ENCODE assay signal across 20 mouse cellular contexts in the genomic region with DNA sequence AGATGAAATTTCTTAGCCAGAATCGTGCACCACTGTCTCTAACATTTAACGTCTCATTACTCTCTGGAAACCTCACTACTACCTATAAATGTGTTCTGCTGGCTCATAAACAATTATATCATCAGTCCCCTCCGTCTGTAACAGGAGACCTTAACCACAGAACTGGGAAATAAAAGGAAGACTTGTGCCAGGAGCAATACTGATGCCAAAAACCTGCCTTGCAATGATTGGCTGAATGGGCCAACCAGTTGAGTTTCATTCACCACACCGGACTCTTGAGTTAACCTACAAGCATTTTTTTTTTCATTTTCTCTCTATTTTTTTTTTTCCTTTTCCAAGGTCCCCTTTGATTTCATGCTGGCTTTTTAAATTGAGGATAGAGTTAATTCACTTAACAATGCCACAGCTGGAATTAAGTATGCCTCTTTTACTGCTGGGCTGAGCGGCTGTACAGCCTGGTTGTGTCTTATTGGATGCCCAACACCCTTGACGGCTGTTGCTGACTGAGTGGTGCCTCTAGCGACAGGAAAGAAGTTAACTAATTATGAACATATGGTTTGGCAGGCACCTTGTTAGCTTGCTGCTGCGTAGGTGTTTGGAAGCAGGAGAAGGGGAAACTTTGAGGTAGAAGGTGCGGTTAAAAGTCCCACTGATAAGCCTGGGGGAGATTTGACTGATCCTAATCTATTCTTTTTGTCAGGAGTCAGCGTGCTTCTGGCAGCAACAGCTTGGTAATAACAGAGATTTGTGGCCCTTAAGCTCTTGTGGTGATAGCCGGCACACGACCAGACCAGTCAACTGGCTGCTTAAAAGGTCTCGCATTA. TPM values are rescaled to one million over a fixed set of nuclear protein-coding genes. Genes with fewer than 3 reads are reported as not detected.
DNase-seq lines count a peak whose midpoint lies in the region; ATAC-seq and TF ChIP-seq lines count a peak whose summit lies in the region.
"Had no signal": no experiment of that assay in that cellular context is flagged by ENCODE, and none has a peak within 500 bp of the region (broad histone marks: within the 10 kb centered on the region; RNA-seq: fewer than 3 reads in every experiment).

A gene (minus strand): TSS at position 176 of the 824 bp plus-strand sequence.

- WGBS in embryonic facial prominence, embryonic 14.5 days: 39% methylated on average over 13 of the region's 13 CpGs
- 50% methylated on average over 13 of the region's 13 CpGs for whole genome bisulfite sequencing in embryonic facial prominence, embryonic 10.5 days
- WGBS in limb, embryonic 15.5 days: 10% methylated on average over 13 of the region's 13 CpGs

- peaks cover 3% of the 10 kb centered on the region; the same call in 1 of the 2 replicates for H3K4me1 ChIP-seq in embryonic facial prominence, embryonic 14.5 days (ENCODE audit: control insufficient read depth, insufficient read depth, low read length)
- H3K4me1 ChIP-seq in embryonic facial prominence, embryonic 10.5 days: 0 out of 2 replicates have a peak, but pooled peaks cover 4% of the 10 kb centered on the region
- peaks cover 9% of the 10 kb centered on the region for H3K4me1 ChIP-seq in limb, embryonic 15.5 days
- H3K4me1 ChIP-seq: heart, embryonic 10.5 days; intestine, embryonic 15.5 days had no signal

- H3K9ac ChIP-seq in embryonic facial prominence, embryonic 14.5 days (ENCODE audit: low read depth, low read length): no peak within 1 kb of the TSS
- no peak within 1 kb of the TSS for H3K9ac ChIP-seq in limb, embryonic 15.5 days
- H3K9ac ChIP-seq: intestine, embryonic 15.5 days had no signal

- no peaks in the 10 kb centered on the region for H3K36me3 ChIP-seq in embryonic facial prominence, embryonic 14.5 days (ENCODE audit: control insufficient read depth, insufficient read depth, low read length)
- H3K36me3 ChIP-seq in embryonic facial prominence, embryonic 10.5 days (replicated peaks): no peaks in the 10 kb centered on the region
- no peaks in the 10 kb centered on the region for H3K36me3 ChIP-seq in limb, embryonic 15.5 days
- H3K36me3 ChIP-seq: heart, embryonic 10.5 days; intestine, embryonic 15.5 days had no signal

- H3K4me2 ChIP-seq in embryonic facial prominence, embryonic 14.5 days (ENCODE audit: low read depth, low read length): no peak within 1 kb of the TSS
- H3K4me2 ChIP-seq in limb, embryonic 15.5 days: no peak within 1 kb of the TSS
- H3K4me2 ChIP-seq: intestine, embryonic 15.5 days had no signal

- no peak within 1 kb of the TSS for H3K27ac ChIP-seq in embryonic facial prominence, embryonic 14.5 days (replicated peaks; ENCODE audit: low read depth, low read length)
- H3K27ac ChIP-seq in embryonic facial prominence, embryonic 10.5 days (replicated peaks): no peak within 1 kb of the TSS
- peak within 1 kb of the TSS; percentile 58; the same call in 1 of the 2 replicates for H3K27ac ChIP-seq in layer of hippocampus, adult 2 months
- H3K27ac ChIP-seq in limb, embryonic 15.5 days: no peak within 1 kb of the TSS
- H3K27ac ChIP-seq: heart, embryonic 10.5 days; intestine, embryonic 15.5 days; kidney, postnatal 0 days had no signal

- TF ChIP-seq CTCF in layer of hippocampus, adult 2 months (conservative IDR thresholded peaks at IDR 0.05): peak; percentile 33; the same call in 1 of the 2 replicates

- H3K9me3 ChIP-seq in embryonic facial prominence, embryonic 14.5 days (ENCODE audit: control insufficient read depth, low read length): no peaks in the 10 kb centered on the region
- H3K9me3 ChIP-seq in embryonic facial prominence, embryonic 10.5 days: no peaks in the 10 kb centered on the region
- no peaks in the 10 kb centered on the region for H3K9me3 ChIP-seq in limb, embryonic 15.5 days
- H3K9me3 ChIP-seq: heart, embryonic 10.5 days; intestine, embryonic 15.5 days had no signal

- peak; percentile 58 for DNase-seq in embryonic facial prominence, embryonic 14.5 days (ENCODE audit: low spot score)
- no peak for DNase-seq in embryonic facial prominence, embryonic 10.5 days (ENCODE audit: low spot score)
- DNase-seq in layer of hippocampus, adult 2 months (ENCODE audit: low spot score in 2 of 2): peak in 1 of 2 experiments; percentile 13
- DNase-seq in layer of hippocampus, adult 11-12 months (ENCODE audit: low spot score): no peak
- DNase-seq in forelimb bud, embryonic 11.5 days (ENCODE audit: low read depth, low spot score): peak; percentile 62
- no peak for DNase-seq in thymus, postnatal 25 days
- no peak for DNase-seq in gastrocnemius, postnatal 25 days
- DNase-seq: adrenal gland, adult 8-10 months; cerebellum, adult 2 months; gastrocnemius, postnatal 36 days; heart, postnatal 10 days; left cerebral cortex, postnatal 4 days; lung, postnatal 14 days had no signal

- ATAC-seq in embryonic facial prominence, embryonic 14.5 days (ENCODE audit: low read depth): 0 out of 2 replicates have a peak, but pooled peaks have one; percentile 30
- ATAC-seq in limb, embryonic 15.5 days (ENCODE audit: insufficient number of reproducible peaks, low FRiP score, low TSS enrichment, low read depth): 0 out of 2 replicates have a peak, but pooled peaks have one; percentile 48
- ATAC-seq: intestine, embryonic 15.5 days had no signal

- H3K4me3 ChIP-seq in embryonic facial prominence, embryonic 14.5 days (ENCODE audit: low read depth, low read length): no peak within 1 kb of the TSS
- H3K4me3 ChIP-seq in embryonic facial prominence, embryonic 10.5 days: no peak within 1 kb of the TSS
- no peak within 1 kb of the TSS for H3K4me3 ChIP-seq in layer of hippocampus, adult 2 months
- no peak within 1 kb of the TSS for H3K4me3 ChIP-seq in limb, embryonic 15.5 days
- H3K4me3 ChIP-seq: erythroblast, embryonic 14.5 days; heart, embryonic 10.5 days; intestine, embryonic 15.5 days had no signal

- H3K27me3 ChIP-seq in embryonic facial prominence, embryonic 14.5 days (replicated peaks; ENCODE audit: control insufficient read depth, insufficient read depth, low read length): 0 out of 2 replicates have a peak, but pooled peaks cover 6% of the 10 kb centered on the region
- no peaks in the 10 kb centered on the region for H3K27me3 ChIP-seq in embryonic facial prominence, embryonic 10.5 days (replicated peaks; ENCODE audit: low read depth, poor library complexity, severe bottlenecking)
- H3K27me3 ChIP-seq in limb, embryonic 15.5 days: no peaks in the 10 kb centered on the region
- H3K27me3 ChIP-seq: intestine, embryonic 15.5 days had no signal

RNA-seq across cellular contexts. Expression of the gene that starts here (rescaled TPM):
- polyA plus RNA-seq in embryonic facial prominence, embryonic 14.5 days (2014; fragmentation: Nextera tagmentation; extraction: Ambion mirVana): 0.17 and 0.18 TPM in 2 replicates
- 0.09 and 0.16 TPM in 2 replicates for polyA plus RNA-seq in embryonic facial prominence, embryonic 10.5 days (2016; fragmentation: Nextera tagmentation; extraction: Ambion mirVana)
- 1 to 10 TPM; 2.3 to 3.8 TPM for total RNA-seq in layer of hippocampus, adult 2 months (2021)
- 0.06 TPM in 1 of 2 replicates, not detected in the other for polyA plus RNA-seq in limb, embryonic 15.5 days (2015; fragmentation: Nextera tagmentation; extraction: Ambion mirVana)
- total RNA-seq in gastrocnemius, postnatal 25 days (2021): not detected
- total RNA-seq: adrenal gland, adult 8-10 months; gastrocnemius, postnatal 36 days; heart, postnatal 10 days had no signal
- polyA plus RNA-seq: erythroblast, embryonic 14.5 days; heart, embryonic 10.5 days; liver, embryonic 16.5 days; small intestine, adult 2 months had no signal

Comparison
In these comparisons a context has a peak if more than half of its experiments do, and no peak if none do; other contexts are left out.
1. Peak in DNase-seq and ATAC-seq in embryonic facial prominence, embryonic 14.5 days; RNA of the gene not detected or under 1 TPM.
2. Peak in ATAC-seq in limb, embryonic 15.5 days; RNA of the gene not detected or under 1 TPM.